Mouse (Mus musculus) spleen, postnatal 10 days (tissue): ENCODE data around the gene Ptprn2.

Experiments
- DNase-seq, 2 experiments: peaks; one replicate each; pipeline ENCODE4 v3.0.0; 2021 to 2022; ENCODE audit warnings: low spot score in 2 of 2

Ptprn2 gene

GRCm38 (mm10) chr12:117261165-117261440 lies 775.6 kb downstream of the Ptprn2 start:
- DNase-seq, result no peak

DNA sequence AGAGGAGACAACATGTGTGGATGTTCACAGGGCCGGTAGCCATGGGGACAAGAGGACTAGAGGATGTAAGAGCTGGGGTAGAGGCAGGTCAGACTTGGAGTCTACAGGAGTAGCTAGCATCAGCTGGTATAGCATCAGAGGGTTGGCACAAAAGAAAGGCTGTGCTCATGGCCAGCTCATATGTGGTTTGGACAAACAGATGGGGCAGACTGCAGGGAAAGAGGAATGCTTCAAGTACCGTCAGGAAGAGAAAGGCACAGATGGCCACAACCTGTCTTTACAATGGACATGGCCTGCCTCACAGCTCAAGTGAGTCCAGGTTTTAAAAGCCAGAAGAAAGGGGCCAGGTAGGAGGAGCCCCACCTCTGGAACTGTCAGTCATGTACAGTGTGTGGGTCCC lies 776.5 kb downstream of the Ptprn2 start:
- no peak for DNase-seq

DNA sequence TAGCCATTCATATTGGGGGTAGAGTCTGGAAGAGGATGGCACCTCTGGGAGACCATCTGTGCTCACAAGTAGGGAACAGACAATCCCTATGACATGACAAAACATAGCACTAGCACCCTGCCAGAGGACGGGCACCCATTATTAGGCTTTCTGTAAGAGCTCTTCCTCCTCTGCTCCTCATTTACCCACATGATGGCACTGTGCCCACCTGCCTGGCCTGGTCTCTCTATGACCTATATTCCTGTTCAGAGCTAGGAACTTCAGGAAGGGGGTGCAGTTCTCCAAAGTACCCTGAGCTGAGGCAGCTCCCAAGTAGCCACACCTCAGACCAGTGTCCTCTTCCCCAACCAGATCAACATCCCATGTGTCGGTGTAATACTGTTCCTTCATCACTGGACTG lies 777.6 kb downstream of the Ptprn2 start:
- no peak for DNase-seq

DNA sequence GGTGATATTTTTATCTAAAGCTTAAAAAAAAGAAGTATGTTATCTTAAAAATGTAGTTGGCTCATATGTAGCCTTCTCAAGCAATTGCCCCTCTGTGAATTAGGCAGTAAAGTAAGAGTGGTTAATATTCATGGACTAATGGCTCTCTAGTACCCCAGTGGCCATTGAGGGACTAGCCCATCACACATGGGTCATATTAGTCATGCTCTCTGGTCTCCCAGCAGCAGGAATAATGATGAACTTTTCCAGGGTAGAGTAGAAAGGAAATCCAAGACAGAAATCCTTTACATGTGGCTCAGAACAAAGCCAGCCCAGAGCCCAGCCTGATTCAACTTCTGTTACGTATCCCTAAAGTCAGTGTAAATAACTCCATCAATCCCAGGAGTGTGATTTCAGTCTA lies 779.7 kb downstream of the Ptprn2 start:
- no peak for DNase-seq

DNA sequence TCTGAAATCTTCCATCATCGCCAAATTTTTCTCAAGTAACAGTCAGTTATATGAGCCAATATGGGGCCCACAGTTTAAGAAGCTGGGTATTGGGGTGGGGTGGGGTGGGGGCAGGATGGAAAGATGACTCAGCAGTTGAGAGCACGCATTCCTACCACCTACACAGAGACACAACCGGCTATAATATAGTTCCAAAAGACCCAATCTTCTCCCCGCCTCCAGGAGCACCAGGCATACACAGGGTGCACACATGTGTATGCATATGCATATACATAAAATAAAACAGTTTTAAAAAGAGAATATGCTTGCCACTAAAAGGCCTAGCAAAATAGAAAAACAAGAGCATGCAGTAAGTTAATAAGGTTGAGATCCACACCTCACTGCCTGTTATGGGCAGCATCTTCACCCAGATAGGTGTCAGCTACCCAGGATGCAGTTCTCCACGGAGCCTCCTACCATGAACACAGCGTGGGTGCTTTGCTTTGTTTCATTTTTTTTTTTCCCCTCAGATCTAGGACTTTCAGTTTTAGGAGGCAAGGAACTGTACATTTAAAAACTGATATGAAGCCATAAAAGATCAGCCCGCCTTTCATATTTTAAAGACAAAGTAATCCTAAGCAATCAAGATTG lies 783.1 kb downstream of the Ptprn2 start:
- no peak for DNase-seq

- DNase-seq, result no peak
Measured at GRCm38 (mm10) chr12:117269310-117269709, 783.8 kb downstream of the Ptprn2 start.

DNA sequence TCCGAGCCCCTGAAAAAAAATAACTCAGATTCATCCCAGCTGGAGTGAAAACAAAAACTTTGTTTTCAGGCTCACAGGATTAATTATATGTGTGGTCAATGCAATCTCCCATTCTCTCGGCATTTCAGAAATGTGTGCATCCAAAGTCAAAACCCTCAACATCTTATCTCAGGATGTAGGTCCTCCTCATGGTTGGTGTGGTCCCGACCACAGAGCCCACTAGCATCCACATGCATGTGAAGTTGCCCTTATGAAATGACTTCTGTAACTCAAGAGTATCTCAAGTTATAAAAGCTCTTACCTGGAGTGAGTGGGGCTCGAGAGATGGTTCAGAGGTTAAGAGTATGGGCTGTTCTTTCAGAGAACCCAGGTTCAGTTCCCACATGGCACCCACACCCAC lies 784.7 kb downstream of the Ptprn2 start:
- DNase-seq, result no peak

GRCm38 (mm10) chr12:117273166-117273565 lies 787.6 kb downstream of the Ptprn2 start:
- no peak for DNase-seq

DNA sequence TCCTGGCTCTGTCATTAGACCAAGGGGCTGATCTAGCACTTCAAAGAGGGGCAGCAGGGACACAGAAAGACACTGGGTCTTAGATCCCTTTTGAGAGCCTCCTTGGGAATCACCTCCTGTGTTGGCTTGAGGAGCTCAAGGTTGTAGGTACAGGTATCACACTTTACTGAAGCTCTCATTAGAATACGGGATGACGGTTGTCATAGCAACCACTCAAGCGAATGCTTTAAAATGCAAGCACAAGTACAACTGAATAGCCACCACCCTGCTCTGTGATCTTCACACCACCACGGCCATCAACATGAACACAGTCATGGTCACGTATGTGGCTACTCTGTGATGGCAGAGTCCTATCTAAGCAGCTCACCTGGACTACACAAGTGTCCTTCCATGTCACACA lies 789.1 kb downstream of the Ptprn2 start:
- DNase-seq, result no peak

GRCm38 (mm10) chr12:117280790-117281189 lies 795.3 kb downstream of the Ptprn2 start:
- no peak for DNase-seq

- DNase-seq, result no peak
Measured at GRCm38 (mm10) chr12:117282659-117283058, 797.1 kb downstream of the Ptprn2 start.

DNA sequence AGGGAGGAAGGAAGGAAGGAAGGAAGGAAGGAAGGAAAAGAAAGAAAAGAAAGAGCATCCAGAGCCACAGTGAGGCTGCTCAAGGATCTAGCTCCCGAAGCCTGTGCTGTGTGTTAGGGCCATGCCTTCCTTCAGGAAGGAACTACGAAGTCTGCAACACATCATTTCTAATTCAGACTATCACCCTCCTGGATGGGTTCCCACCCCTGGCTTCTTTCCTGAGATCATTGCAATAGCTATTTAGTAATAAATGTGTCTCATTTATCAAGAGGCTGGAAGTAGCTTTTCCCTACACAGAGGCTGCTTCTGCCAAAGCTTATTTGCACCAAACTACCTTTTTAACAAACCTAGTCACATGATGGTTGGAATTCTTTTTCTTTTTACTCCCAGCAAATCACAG lies 801.9 kb downstream of the Ptprn2 start:
- no peak for DNase-seq

DNA sequence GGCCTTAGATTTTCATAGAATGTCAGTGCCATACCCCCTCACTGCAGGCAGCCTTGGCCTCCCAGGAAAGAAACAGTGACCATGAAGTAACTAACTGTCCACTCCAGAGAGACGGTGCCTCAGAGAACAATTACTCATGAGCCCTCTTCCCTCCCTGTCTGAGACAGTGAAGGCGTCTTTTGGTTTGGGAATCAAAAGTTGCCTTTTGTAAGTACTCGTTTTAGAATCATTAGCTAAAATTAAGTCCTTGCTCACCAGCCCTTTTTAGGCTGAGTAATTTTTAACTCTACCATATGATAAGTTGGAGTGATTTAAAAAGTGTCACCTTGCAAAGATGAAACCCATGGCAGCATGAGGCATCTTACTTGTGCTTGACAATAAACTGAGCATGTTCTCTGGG lies 806.4 kb downstream of the Ptprn2 start:
- no peak for DNase-seq

DNA sequence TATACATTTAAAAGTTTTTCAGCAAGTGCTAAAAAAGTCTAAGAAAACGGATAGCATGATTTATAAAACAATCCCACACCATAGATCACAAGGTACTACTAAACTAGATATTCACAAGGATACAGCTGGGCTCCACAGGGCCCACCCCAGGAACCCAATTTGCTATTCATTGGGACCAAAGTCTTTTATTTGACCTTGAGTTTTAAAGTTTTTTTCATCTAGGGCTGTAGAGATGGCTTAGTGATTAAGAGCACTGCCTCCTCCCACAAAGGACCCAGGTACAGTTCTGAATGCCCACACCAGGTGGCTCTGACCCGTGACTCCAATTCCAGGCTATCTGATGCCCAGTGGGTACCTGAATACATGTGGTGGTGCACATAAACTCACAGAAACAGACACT lies 811.3 kb downstream of the Ptprn2 start:
- DNase-seq, result no peak

- DNase-seq, result no peak
Measured at GRCm38 (mm10) chr12:117299084-117299483, 813.6 kb downstream of the Ptprn2 start.

DNA sequence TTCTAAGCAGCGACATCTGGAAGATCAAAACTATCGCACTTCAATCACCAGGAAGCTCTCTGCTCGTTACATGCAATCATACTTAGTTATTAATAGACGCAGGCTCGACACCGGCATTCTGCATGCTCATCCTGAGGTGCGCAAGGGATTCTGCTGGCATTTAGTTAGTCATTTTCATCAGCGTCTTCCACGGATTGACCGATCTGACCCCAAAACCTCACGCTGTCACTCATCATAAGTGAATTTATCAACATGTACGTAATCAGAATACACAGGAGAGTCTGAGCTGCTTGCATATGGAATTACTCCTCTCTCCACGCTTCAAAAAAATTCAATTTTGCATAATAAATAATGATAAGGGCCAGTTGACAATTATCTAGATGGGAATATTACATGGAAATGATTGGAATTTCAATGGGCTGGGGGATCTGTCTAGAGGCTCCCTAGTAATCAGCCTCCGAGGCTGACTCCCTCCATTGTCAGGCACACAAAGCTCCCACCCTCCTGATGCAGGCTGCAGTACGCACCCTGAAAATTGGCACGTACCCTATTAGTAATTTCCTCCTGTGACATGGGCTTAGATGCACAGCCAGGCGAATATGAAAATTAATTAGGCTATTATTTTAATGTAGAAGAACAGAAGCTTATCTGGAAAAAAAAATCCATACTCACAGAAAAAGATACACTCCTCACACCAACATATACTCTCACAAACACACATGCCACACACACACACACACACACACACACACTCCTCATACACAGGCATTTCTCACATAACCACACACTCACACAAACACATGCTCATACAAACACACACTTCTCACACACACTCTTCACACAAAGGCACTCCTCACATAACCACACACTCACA lies 819.5 kb downstream of the Ptprn2 start:
- DNase-seq, result no peak

GRCm38 (mm10) chr12:117305625-117306105 lies 820.1 kb downstream of the Ptprn2 start:
- DNase-seq, result no peak

- no peak for DNase-seq
Measured at GRCm38 (mm10) chr12:117312079-117312478, 826.6 kb downstream of the Ptprn2 start.

- DNase-seq, result no peak
Measured at GRCm38 (mm10) chr12:117314987-117315386, 829.5 kb downstream of the Ptprn2 start.

GRCm38 (mm10) chr12:117315661-117316060 lies 830.1 kb downstream of the Ptprn2 start:
- DNase-seq, result no peak

DNA sequence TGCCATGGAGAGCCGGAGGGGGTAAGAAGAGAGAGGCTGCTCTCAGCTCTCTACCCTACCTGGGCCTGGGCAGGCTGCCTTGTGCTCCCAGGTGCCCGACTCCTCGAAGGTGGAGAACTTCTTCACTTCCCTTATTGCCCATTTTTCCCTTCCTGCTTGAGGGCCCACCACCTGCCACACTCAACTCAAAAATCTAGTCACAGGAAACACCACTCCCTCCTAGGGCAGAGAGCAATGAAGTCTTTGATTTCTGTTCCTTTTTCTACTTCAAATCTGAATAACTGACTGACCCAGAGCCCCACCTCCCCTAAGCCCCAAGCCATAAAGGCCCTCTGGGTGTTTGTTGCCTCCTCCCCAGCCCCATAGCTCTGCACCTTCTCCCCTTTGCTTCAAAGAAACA lies 832.7 kb downstream of the Ptprn2 start:
- peak in 1 of 2 experiments; percentile 30 for DNase-seq

DNA sequence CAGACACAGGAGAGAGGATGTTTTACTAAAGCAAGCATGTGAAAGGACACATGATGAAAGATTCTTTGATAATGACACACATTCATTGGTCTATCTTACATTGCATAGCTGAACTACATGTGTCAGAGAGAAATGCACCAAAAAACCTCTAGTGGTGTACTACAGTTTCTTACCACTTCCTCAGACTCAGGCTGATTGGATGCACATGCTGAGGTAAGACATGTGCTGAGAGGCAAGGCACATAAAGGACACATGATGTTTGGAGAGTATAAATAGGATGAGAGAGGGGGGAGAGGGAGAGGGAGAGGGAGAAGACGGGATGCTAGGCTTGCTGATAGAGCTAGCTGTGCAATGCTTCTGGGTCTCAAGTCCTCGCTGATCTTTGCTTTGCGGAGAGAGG lies 837.5 kb downstream of the Ptprn2 start:
- DNase-seq, result no peak
